Mouse (Mus musculus) neural tube, embryonic 15.5 days (tissue): ENCODE results near the gene Ttyh3. TPM values are rescaled to one million over a fixed set of nuclear protein-coding genes. Genes with fewer than 3 reads are reported as not detected.

Experiments
- ATAC-seq: fragments of 200-750 bp; cut with Nextera tagmentation; 2 replicates; pipeline ENCODE4 v1.8.0; 2017; ENCODE audit warnings: mild to moderate bottlenecking, moderate TSS enrichment, moderate library complexity; ENCODE audit not compliant: low FRiP score
- H3K27ac ChIP-seq: fragments of 300-500 bp; sonication (generic); replicated peaks from 2 replicates; pipeline ENCODE4 v1.5.1; 2015; ENCODE audit warnings: mild to moderate bottlenecking, inconsistent platforms
- H3K27me3 ChIP-seq: fragments of 300-500 bp; sonication (generic); replicated peaks from 2 replicates; pipeline ENCODE4 v1.6.1; 2015; ENCODE audit warnings: inconsistent platforms
- H3K36me3 ChIP-seq: fragments of 300-500 bp; sonication (generic); 2 replicates; pipeline ENCODE4 v1.6.1; 2015; ENCODE audit warnings: inconsistent platforms
- H3K4me1 ChIP-seq: fragments of 300-500 bp; sonication (generic); 2 replicates; pipeline ENCODE4 v1.6.1; 2015; ENCODE audit warnings: inconsistent platforms
- H3K4me2 ChIP-seq: fragments of 300-500 bp; sonication (generic); 2 replicates; pipeline ENCODE4 v1.6.1; 2015; ENCODE audit warnings: inconsistent platforms, mild to moderate bottlenecking, moderate library complexity
- H3K4me3 ChIP-seq: fragments of 300-500 bp; sonication (generic); replicated peaks from 2 replicates; pipeline ENCODE4 v1.5.1; 2015; ENCODE audit warnings: mild to moderate bottlenecking, inconsistent platforms
- H3K9ac ChIP-seq: fragments of 300-500 bp; sonication (generic); replicated peaks from 2 replicates; pipeline ENCODE4 v1.6.1; 2015; ENCODE audit warnings: mild to moderate bottlenecking, inconsistent platforms
- H3K9me3 ChIP-seq: fragments of 300-500 bp; sonication (generic); replicated peaks from 2 replicates; pipeline ENCODE4 v1.6.1; 2016; ENCODE audit warnings: inconsistent platforms
- WGBS: fragments of 180-500 bp; shearing (Covaris S2); methylation state at CpG from one replicate; pipeline ENCODE4 v1.1.7; 2015; ENCODE audit warnings: mixed read lengths; 5-methylcytosine and 5-hydroxymethylcytosine counted together
- polyA plus RNA-seq: library from polyadenylated mRNA; unstranded; fragments of >200 nt; fragmentation: Nextera tagmentation; extraction: Ambion mirVana; gene quantifications from 2 replicates; pipeline ENCODE4 v1.2.1, GENCODE M21; 2015

Gene Ttyh3
- polyA plus RNA-seq, 1 experiment from 2014 or later = 63.9 TPM

GRCm38 (mm10) chr5:140624238-140624637 is 24.6 kb downstream of the Ttyh3 start:
- Histone ChIP-seq H3K4me3 (no peak overlapping the region), H3K4me1 (peaks cover 29% of the 10 kb centered on the region; the same call in 1 of the 2 replicates), H3K27ac (no peak overlapping the region; the same call in 1 of the 2 replicates), H3K27me3 (no peaks in the 10 kb centered on the region), H3K9ac (no peak overlapping the region), H3K9me3 (no peaks in the 10 kb centered on the region), H3K36me3 (peaks cover 75% of the 10 kb centered on the region), H3K4me2 (no peak overlapping the region)
- 97% methylated on average over 5 of the region's 5 CpGs for WGBS
- ATAC-seq = no peak

- Histone ChIP-seq H3K27me3 (no peaks in the 10 kb centered on the region), H3K9me3 (no peaks in the 10 kb centered on the region), H3K9ac (no peak overlapping the region), H3K27ac (no peak overlapping the region; the same call in 1 of the 2 replicates), H3K4me2 (no peak overlapping the region), H3K4me3 (no peak overlapping the region), H3K4me1 (peaks cover 29% of the 10 kb centered on the region; the same call in 1 of the 2 replicates), H3K36me3 (peaks cover 70% of the 10 kb centered on the region)
- ATAC-seq = no peak
- whole genome bisulfite sequencing = 80% methylated on average over 4 of the region's 4 CpGs
These were observed 25.0 kb downstream of the Ttyh3 start for GRCm38 (mm10) chr5:140623791-140624190.

DNA sequence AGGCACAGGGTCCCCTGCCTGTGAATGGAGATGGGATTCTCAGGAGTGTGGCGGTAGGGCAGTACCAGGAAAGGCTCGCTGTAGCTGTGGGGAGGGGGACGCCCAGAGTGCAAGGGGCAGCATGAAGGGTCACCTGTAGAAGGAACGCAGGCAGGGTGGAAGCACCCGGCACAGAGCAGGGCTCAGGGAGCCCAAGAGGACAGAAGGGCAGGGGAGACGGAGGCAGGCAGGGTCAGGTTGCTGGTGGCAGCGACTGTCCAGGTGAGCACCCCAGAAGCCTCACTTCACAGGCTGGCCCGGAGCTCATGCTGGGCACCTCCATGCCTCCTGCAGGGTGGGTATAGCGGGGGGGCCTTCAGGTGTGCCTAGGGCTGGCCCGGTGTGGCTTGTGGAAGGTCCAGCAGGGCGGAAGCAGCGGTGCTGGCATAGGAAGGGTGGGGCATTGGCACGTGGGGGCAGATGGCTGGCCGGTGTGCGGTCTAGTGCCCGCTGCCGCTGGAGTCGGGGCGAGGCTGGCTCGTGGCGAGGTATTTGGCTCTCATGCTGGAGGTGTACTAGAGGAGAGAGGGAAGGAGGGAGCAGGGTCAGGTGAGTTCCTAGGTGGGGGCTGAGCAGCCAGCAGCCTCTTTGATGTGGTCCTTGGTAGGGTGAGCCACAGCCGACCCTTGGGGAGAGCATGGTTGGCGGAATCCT is 25.7 kb downstream of the Ttyh3 start:
- Histone ChIP-seq H3K9me3 (no peaks in the 10 kb centered on the region), H3K27ac (no peak overlapping the region), H3K4me2 (no peak overlapping the region), H3K4me1 (peaks cover 29% of the 10 kb centered on the region; the same call in 1 of the 2 replicates), H3K36me3 (peaks cover 64% of the 10 kb centered on the region), H3K9ac (no peak overlapping the region), H3K4me3 (no peak overlapping the region), H3K27me3 (no peaks in the 10 kb centered on the region)
- no peak for ATAC-seq
- WGBS = 94% methylated on average over 23 of the region's 23 CpGs

GRCm38 (mm10) chr5:140621517-140621916 is 27.3 kb downstream of the Ttyh3 start:
- peaks cover 29% of the 10 kb centered on the region; the same call in 1 of the 2 replicates for H3K4me1 ChIP-seq
- ATAC-seq = no peak
- no peak overlapping the region for H3K4me2 ChIP-seq
- H3K9ac ChIP-seq = no peak overlapping the region
- no peaks in the 10 kb centered on the region for H3K27me3 ChIP-seq
- H3K36me3 ChIP-seq = peaks cover 47% of the 10 kb centered on the region
- no peaks in the 10 kb centered on the region for H3K9me3 ChIP-seq
- H3K4me3 ChIP-seq = no peak overlapping the region
- WGBS = 63% methylated on average over 10 of the region's 10 CpGs
- H3K27ac ChIP-seq = peak overlapping the region; percentile 69

DNA sequence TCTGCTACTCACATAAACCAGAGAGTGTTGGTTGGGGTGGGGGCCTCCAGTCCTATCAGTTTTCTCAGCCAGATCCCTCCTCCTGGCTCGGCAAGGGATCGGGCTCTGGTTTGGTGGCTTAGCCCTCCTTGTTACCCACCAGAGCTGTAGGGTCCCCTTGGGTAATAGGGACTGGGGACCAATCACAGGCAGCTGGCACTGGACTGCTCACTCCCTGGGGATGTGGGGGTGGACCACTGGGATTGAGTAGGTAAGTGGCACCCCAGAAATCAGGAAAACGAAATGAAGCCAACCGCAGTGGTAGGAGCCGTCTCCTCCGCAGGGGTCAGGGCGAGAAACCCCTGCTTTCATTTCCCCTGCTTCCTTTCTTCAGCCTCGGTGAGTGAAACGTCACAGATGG is 27.7 kb downstream of the Ttyh3 start:
- Histone ChIP-seq H3K27me3 (no peaks in the 10 kb centered on the region), H3K36me3 (peaks cover 43% of the 10 kb centered on the region), H3K4me1 (peaks cover 32% of the 10 kb centered on the region; the same call in 1 of the 2 replicates), H3K9ac (no peak overlapping the region), H3K27ac (peak overlapping the region; percentile 69), H3K4me2 (no peak overlapping the region), H3K9me3 (no peaks in the 10 kb centered on the region), H3K4me3 (no peak overlapping the region)
- 70% methylated on average over 9 of the region's 9 CpGs for WGBS
- ATAC-seq = no peak

GRCm38 (mm10) chr5:140619895-140620736 is 28.7 kb downstream of the Ttyh3 start:
- no peak overlapping the region for H3K9ac ChIP-seq
- WGBS = 41% methylated on average over 7 of the region's 7 CpGs
- H3K9me3 ChIP-seq = no peaks in the 10 kb centered on the region
- H3K36me3 ChIP-seq = peaks cover 37% of the 10 kb centered on the region
- ATAC-seq = peak; percentile 22; the same call in 1 of the 2 replicates
- H3K27ac ChIP-seq = peak overlapping the region; percentile 69
- peaks cover 35% of the 10 kb centered on the region; the same call in 1 of the 2 replicates for H3K4me1 ChIP-seq
- H3K4me3 ChIP-seq = no peak overlapping the region
- no peaks in the 10 kb centered on the region for H3K27me3 ChIP-seq
- no peak overlapping the region for H3K4me2 ChIP-seq

DNA sequence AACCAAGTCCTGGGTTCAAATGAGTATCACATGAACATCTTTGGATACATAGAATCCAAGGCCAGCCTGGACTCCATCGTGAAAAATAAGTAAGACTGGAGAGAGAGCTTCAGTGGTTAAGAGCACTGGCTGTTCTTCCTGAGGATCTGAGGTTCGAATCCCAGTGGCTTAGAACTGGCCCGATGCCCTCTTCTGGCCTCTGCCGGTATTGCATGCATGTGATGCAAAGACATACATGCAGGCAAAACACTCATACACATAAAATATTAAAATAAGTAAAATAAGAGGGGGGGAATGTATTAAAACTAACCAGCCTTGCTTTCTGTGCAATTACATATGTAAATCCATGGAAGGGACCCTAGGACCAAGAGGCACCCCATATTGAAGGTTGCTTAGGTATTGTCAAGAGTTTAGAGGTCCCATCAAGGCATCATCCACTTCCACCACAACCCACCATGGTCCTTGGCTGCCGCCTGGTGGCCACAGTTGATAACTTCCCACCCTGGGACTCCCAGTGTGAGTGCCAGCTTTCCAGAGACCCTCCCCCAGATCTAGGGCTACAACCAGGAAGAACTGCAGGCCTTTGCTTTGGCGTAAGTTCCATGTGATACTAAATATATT is 29.6 kb downstream of the Ttyh3 start:
- Histone ChIP-seq H3K4me1 (peaks cover 39% of the 10 kb centered on the region; the same call in 1 of the 2 replicates), H3K4me3 (no peak overlapping the region), H3K27me3 (no peaks in the 10 kb centered on the region), H3K4me2 (no peak overlapping the region), H3K27ac (peak overlapping the region; percentile 69; the same call in 1 of the 2 replicates), H3K9me3 (no peaks in the 10 kb centered on the region), H3K9ac (no peak overlapping the region), H3K36me3 (peaks cover 29% of the 10 kb centered on the region)
- no peak for ATAC-seq
- 20% methylated on average over 6 of the region's 6 CpGs for WGBS

GRCm38 (mm10) chr5:140617714-140618113 is 31.1 kb downstream of the Ttyh3 start:
- no peak overlapping the region for H3K4me3 ChIP-seq
- H3K4me2 ChIP-seq = no peak overlapping the region
- peaks cover 18% of the 10 kb centered on the region for H3K36me3 ChIP-seq
- H3K9ac ChIP-seq = no peak overlapping the region
- H3K27me3 ChIP-seq = no peaks in the 10 kb centered on the region
- WGBS = 85% methylated on average over 5 of the region's 5 CpGs
- no peaks in the 10 kb centered on the region for H3K9me3 ChIP-seq
- ATAC-seq = no peak
- no peak overlapping the region; the same call in 1 of the 2 replicates for H3K27ac ChIP-seq
- peaks cover 43% of the 10 kb centered on the region for H3K4me1 ChIP-seq

DNA sequence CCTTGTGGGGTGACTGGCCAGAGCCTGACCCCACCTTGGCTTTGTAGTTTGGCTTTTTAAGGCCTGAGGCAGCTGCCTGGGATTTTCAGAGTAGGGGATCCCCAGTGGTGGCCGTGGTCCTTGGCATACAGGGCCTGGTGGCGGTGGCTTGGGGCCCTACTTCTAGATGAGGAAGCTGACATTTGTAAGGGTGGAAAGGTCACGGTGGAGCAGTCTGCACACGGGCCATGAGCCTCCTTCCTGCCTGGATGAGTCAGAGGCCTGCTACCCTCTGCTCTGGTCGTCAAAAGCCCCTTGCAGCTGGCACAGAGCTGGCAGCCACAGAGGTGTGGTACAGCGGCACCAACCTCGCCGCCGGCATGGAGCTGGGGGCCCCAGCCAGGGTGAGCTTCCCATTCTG is 32.1 kb downstream of the Ttyh3 start:
- Histone ChIP-seq H3K4me2 (no peak overlapping the region), H3K9me3 (no peaks in the 10 kb centered on the region), H3K9ac (no peak overlapping the region), H3K4me1 (peaks cover 44% of the 10 kb centered on the region), H3K4me3 (no peak overlapping the region), H3K36me3 (peaks cover 7% of the 10 kb centered on the region; the same call in 1 of the 2 replicates), H3K27me3 (no peaks in the 10 kb centered on the region), H3K27ac (0 out of 2 replicates have a peak overlapping the region, but pooled peaks have one; percentile 45)
- no peak for ATAC-seq
- 63% methylated on average over 9 of the region's 9 CpGs for WGBS

- Histone ChIP-seq H3K27me3 (no peaks in the 10 kb centered on the region), H3K9ac (no peak overlapping the region), H3K9me3 (no peaks in the 10 kb centered on the region), H3K36me3 (0 out of 2 replicates have a peak, but pooled peaks cover 5% of the 10 kb centered on the region), H3K4me1 (peaks cover 44% of the 10 kb centered on the region), H3K27ac (0 out of 2 replicates have a peak overlapping the region, but pooled peaks have one; percentile 45), H3K4me2 (no peak overlapping the region), H3K4me3 (no peak overlapping the region)
- no peak for ATAC-seq
- 70% methylated on average over 6 of the region's 6 CpGs for WGBS
These were observed 32.7 kb downstream of the Ttyh3 start for GRCm38 (mm10) chr5:140616110-140616503.

- no peak for ATAC-seq
- 83% methylated on average over 10 of the region's 10 CpGs for WGBS
- no peak overlapping the region for H3K27ac ChIP-seq
These were observed 33.3 kb downstream of the Ttyh3 start for GRCm38 (mm10) chr5:140615321-140616109.

More at GRCm38 (mm10) chr5:140615321-140616109, 33.3 kb downstream of the Ttyh3 start:
- peaks cover 46% of the 10 kb centered on the region for H3K4me1 ChIP-seq
- H3K9me3 ChIP-seq = no peaks in the 10 kb centered on the region
- no peak overlapping the region for H3K9ac ChIP-seq
- 0 out of 2 replicates have a peak, but pooled peaks cover 5% of the 10 kb centered on the region for H3K36me3 ChIP-seq
- no peak overlapping the region for H3K4me3 ChIP-seq
- no peaks in the 10 kb centered on the region for H3K27me3 ChIP-seq
- no peak overlapping the region for H3K4me2 ChIP-seq
